Mouse (Mus musculus) testis, postnatal 14 days (tissue): ENCODE measurements around the gene Zfp787.
"Not testable (repeated sequence)": the region's sequence is repeated elsewhere in the genome, so short reads cannot be mapped to it uniquely, and the experiment has no call there.

Experiments
- DNase-seq: peaks from one replicate; pipeline ENCODE4 v3.0.0; 2021; ENCODE audit warnings: low spot score

The Zfp787 gene

GRCm38 (mm10) chr7:6120104-6120503, 35.7 kb downstream of the Zfp787 start:
- not testable (repeated sequence) for DNase-seq

GRCm38 (mm10) chr7:6119501-6119900, 36.3 kb downstream of the Zfp787 start:
- DNase-seq, result no peak
